In the genomic region with DNA sequence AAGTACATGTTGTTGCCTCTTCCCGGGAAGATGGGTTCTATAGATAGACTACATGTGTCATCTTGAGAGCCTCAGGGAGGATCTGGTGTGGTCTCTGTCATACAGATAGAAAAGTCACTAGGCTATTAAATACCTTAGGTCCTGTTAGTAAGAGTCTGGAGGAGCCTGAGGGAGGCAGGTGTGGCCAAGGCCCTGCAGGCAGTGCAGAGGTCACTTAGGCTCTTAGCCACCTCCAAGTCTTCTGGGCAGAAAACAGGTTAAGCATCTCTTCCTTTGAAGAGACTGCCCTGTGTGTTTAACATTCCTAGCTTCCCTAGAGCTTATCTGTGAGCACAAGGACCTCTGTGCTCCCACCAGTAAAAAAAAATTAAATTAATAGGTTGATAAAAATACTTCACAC, we compare ENCODE assay signal across 21 mouse cellular contexts. TPM values are rescaled to one million over a fixed set of nuclear protein-coding genes. Genes with fewer than 3 reads are reported as not detected.
"Had no signal": no experiment of that assay in that cellular context is flagged by ENCODE, and none has a peak within 500 bp of the region (broad histone marks: within the 10 kb centered on the region; RNA-seq: fewer than 3 reads in every experiment).

No protein-coding gene starts in this region.

- H3K4me1 ChIP-seq: midbrain, embryonic 10.5 days; midbrain, embryonic 12.5 days had no signal

- H3K4me2 ChIP-seq: lung, embryonic 14.5 days; midbrain, embryonic 12.5 days; neural tube, embryonic 13.5 days; neural tube, embryonic 15.5 days had no signal

- H3K27ac ChIP-seq: midbrain, embryonic 10.5 days; midbrain, embryonic 12.5 days; neural tube, embryonic 13.5 days; neural tube, embryonic 15.5 days had no signal

- H3K27me3 ChIP-seq: midbrain, embryonic 12.5 days; neural tube, embryonic 13.5 days; neural tube, embryonic 15.5 days had no signal

- ATAC-seq: midbrain, embryonic 16.5 days had no signal

- H3K9me3 ChIP-seq: midbrain, embryonic 10.5 days; midbrain, embryonic 12.5 days; neural tube, embryonic 13.5 days; neural tube, embryonic 15.5 days had no signal

- H3K4me3 ChIP-seq: midbrain, embryonic 10.5 days; midbrain, embryonic 12.5 days; myocyte; neural tube, embryonic 13.5 days; neural tube, embryonic 15.5 days had no signal

- DNase-seq: lung, adult 18-20 months; lung, embryonic 14.5 days; lung, postnatal 14 days; lung, postnatal 4 days; midbrain, embryonic 14.5 days; retina, postnatal 1 day; right cerebral cortex, adult 18-20 months; right cerebral cortex, postnatal 25 days; right cerebral cortex, postnatal 4 days; spleen, adult 18-20 months; thymus, adult 18-20 months; thymus, postnatal 14 days; thymus, postnatal 36 days had no signal

- H3K36me3 ChIP-seq: midbrain, embryonic 12.5 days; neural tube, embryonic 13.5 days; neural tube, embryonic 15.5 days had no signal

- H3K9ac ChIP-seq: lung, embryonic 14.5 days; midbrain, embryonic 12.5 days; neural tube, embryonic 13.5 days; neural tube, embryonic 15.5 days had no signal

RNA-seq across cellular contexts. Expression of a gene that starts 21.8 kb away (rescaled TPM):
- total RNA-seq: megakaryocyte, adult 5-6 weeks; megakaryocyte-erythroid progenitor cell, adult 5-6 weeks had no signal
